Mouse (Mus musculus) forebrain, embryonic 12.5 days (tissue): ENCODE data around the gene Taf1b. TPM values are rescaled to one million over a fixed set of nuclear protein-coding genes. Genes with fewer than 3 reads are reported as not detected.

Source experiments
- ATAC-seq: fragments of 200-750 bp; cut with Nextera tagmentation; 2 replicates; pipeline ENCODE4 v1.8.0; 2017; ENCODE audit warnings: moderate TSS enrichment; ENCODE audit not compliant: low FRiP score
- H3K27ac ChIP-seq: fragments of 300-500 bp; sonication (generic); 2 replicates; pipeline ENCODE4 v1.5.1; 2016; ENCODE audit warnings: mild to moderate bottlenecking
- H3K27me3 ChIP-seq: fragments of 300-500 bp; sonication (generic); 2 replicates; pipeline ENCODE4 v1.6.1; 2016; ENCODE audit warnings: mild to moderate bottlenecking
- H3K36me3 ChIP-seq: fragments of 300-500 bp; sonication (generic); replicated peaks from 2 replicates; pipeline ENCODE4 v1.6.1; 2016; ENCODE audit warnings: mild to moderate bottlenecking
- H3K4me1 ChIP-seq: fragments of 300-500 bp; sonication (generic); 2 replicates; pipeline ENCODE4 v1.6.1; 2016
- H3K4me2 ChIP-seq: fragments of 300-500 bp; sonication (generic); 2 replicates; pipeline ENCODE4 v1.6.1; 2016; ENCODE audit warnings: mild to moderate bottlenecking, moderate library complexity
- H3K4me3 ChIP-seq: fragments of 300-500 bp; sonication (generic); replicated peaks from 2 replicates; pipeline ENCODE4 v1.5.1; 2016; ENCODE audit warnings: mild to moderate bottlenecking
- H3K9ac ChIP-seq: fragments of 300-500 bp; sonication (generic); 2 replicates; pipeline ENCODE4 v1.6.1; 2016; ENCODE audit warnings: mild to moderate bottlenecking
- H3K9me3 ChIP-seq: fragments of 300-500 bp; sonication (generic); 2 replicates; pipeline ENCODE4 v1.6.1; 2016
- WGBS: fragments of 180-500 bp; shearing (Covaris S2); methylation state at CpG from one replicate; pipeline ENCODE4 v1.1.7; 2016; 5-methylcytosine and 5-hydroxymethylcytosine counted together
- polyA plus RNA-seq: library from polyadenylated mRNA; unstranded; fragments of >200 nt; fragmentation: Nextera tagmentation; extraction: Ambion mirVana; gene quantifications from 2 replicates; pipeline ENCODE4 v1.2.1, GENCODE M21; 2016

Gene Taf1b
- polyA plus RNA-seq, 1 experiment from 2014 or later = 34.5 TPM

DNA sequence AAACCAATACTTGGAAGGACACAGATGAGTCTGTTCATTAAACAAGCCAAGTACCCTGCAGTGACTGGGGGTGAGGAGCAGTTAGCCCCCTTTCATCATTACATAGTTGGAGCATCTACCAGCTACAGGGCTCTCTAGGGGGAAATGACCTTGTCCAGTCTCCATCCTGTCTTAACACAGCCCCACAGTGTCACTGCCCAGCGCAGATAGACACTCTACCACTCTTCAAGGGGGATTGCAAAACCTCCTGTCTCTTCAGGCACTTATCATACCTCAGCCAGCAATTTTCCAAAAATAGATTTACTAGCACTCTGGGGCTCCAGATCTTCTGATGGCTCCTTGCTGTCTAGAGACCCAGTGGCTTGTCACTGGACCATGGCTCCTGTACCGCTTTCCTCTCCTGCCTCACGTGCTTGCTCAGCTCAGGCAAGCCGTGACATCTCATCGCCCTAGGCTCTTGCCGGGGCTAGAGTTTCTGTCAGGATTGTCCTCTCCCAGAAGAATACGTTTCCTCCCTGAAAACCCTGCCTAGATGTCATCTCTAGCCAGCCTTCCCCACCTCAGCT is 65.3 kb downstream of the Taf1b start:
- H3K27me3 ChIP-seq = no peaks in the 10 kb centered on the region
- no peak for ATAC-seq
- 90% methylated on average over 7 of the region's 7 CpGs for WGBS

DNA sequence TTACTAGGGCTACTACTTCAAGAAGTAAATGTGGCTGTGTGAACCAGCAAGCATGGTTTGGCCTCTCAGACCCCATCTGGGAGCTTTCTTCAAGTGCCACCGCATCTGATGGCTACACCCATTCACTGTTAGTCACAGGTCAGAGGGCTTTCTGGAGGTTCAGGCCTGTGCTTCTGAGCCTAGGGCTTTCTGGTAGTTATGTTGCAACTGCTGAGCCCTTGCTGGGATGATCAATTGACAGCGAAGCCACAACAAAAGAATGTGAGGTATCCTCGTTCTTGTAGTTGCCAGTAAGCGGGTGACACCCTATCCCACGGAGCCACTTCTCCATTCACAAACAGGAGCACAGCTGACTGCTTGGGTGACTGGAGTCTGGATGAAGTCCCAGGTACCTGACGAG is 67.2 kb downstream of the Taf1b start:
- WGBS = 77% methylated on average over 6 of the region's 6 CpGs
- H3K27me3 ChIP-seq = peaks cover 6% of the 10 kb centered on the region
- no peak overlapping the region for H3K9ac ChIP-seq
- H3K4me2 ChIP-seq = no peak overlapping the region
- no peak for ATAC-seq
- no peaks in the 10 kb centered on the region for H3K36me3 ChIP-seq
- H3K9me3 ChIP-seq = no peaks in the 10 kb centered on the region
- no peak overlapping the region for H3K4me3 ChIP-seq
- H3K4me1 ChIP-seq = no peaks in the 10 kb centered on the region
- no peak overlapping the region for H3K27ac ChIP-seq

More for the DNA sequence above, 65.3 kb downstream of the Taf1b start:
- no peak overlapping the region for H3K4me2 ChIP-seq
- no peak overlapping the region for H3K9ac ChIP-seq
- H3K4me3 ChIP-seq = no peak overlapping the region
- H3K36me3 ChIP-seq = 0 out of 2 replicates have a peak, but pooled peaks cover 6% of the 10 kb centered on the region
- H3K4me1 ChIP-seq = no peaks in the 10 kb centered on the region
- no peak overlapping the region for H3K27ac ChIP-seq
- H3K9me3 ChIP-seq = no peaks in the 10 kb centered on the region

DNA sequence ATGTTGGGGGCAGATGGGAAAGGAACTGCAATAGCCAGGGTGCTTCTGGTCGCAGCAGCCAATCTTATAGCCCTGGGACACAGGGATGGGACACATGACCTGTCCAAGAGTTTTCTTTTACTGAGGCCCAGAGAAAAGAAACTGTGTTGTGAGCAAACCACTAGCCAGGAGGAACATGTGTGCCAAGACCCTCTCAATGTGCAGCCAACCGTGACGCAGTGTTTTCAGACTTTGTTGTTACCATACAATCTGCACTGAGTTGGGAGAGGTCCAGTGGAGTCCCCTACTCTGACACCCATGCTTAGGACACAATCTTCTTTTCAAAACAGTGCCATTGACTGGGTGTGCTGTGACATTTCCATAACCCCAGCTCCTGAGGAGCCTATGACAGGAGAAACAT is 69.4 kb downstream of the Taf1b start:
- H3K4me1 ChIP-seq = peaks cover 7% of the 10 kb centered on the region
- no peaks in the 10 kb centered on the region for H3K36me3 ChIP-seq
- ATAC-seq = no peak
- no peak overlapping the region for H3K4me2 ChIP-seq
- 87% methylated on average over 3 of the region's 3 CpGs for WGBS
- H3K4me3 ChIP-seq = no peak overlapping the region
- no peak overlapping the region for H3K9ac ChIP-seq
- H3K27ac ChIP-seq = no peak overlapping the region
- H3K9me3 ChIP-seq = no peaks in the 10 kb centered on the region
- H3K27me3 ChIP-seq = peaks cover 24% of the 10 kb centered on the region

DNA sequence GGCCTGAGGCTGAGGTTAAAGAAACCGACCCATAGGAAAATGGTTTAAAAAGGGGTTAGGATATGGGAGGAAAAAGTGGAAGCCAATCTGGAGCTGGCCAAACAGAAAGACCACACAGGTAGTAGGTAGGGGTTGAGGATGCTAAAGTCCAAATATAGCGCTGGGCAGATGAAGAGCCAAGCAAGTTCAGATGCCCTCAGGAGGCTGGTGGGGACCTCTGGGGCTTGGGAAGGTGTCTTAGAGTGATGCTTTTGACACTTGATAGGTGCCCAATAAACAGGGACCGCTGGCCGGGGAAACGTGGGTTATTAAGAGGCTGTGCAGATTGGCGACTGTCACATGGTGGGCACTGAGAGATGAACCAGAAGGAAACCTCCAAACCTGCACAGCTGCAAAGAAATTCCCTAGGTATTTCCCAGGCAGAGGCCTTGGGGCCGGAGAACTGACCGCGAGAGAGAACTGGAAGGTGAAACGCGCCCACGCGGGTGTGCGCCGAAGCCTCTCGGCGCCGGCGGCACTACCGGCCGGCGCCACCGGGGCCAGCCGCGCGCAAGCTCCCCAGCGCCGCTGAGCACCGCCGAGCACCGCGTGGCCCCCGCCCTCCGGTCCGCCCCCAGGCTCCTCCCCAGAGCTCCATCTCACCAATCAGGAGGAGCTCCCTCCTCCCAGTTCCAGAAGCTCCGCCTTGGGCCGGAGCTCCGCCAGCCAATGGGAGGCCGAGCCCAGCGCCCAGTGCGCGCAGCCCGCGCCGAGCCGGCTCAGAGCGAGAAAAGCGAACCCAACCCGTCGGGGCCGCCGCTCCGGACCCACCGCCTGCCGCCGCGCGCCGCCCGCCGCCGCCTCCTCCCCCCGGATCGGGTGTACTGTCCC is 73.6 kb downstream of the Taf1b start, which contains the start of gene Grhl1:
Gene Grhl1 (plus strand): TSS at position 761 of the 870 bp plus-strand sequence.
- Histone ChIP-seq H3K27ac (no peak within 1 kb of the TSS), H3K9ac (peak within 1 kb of the TSS; percentile 61), H3K9me3 (no peaks in the 10 kb centered on the region), H3K4me2 (peak within 1 kb of the TSS; percentile 88), H3K4me1 (peaks cover 9% of the 10 kb centered on the region), H3K27me3 (peaks cover 49% of the 10 kb centered on the region), H3K36me3 (no peaks in the 10 kb centered on the region), H3K4me3 (peak within 1 kb of the TSS; percentile 67)
- whole genome bisulfite sequencing = 3% methylated on average over 52 of the region's 64 CpGs
- peak; percentile 100 for ATAC-seq

DNA sequence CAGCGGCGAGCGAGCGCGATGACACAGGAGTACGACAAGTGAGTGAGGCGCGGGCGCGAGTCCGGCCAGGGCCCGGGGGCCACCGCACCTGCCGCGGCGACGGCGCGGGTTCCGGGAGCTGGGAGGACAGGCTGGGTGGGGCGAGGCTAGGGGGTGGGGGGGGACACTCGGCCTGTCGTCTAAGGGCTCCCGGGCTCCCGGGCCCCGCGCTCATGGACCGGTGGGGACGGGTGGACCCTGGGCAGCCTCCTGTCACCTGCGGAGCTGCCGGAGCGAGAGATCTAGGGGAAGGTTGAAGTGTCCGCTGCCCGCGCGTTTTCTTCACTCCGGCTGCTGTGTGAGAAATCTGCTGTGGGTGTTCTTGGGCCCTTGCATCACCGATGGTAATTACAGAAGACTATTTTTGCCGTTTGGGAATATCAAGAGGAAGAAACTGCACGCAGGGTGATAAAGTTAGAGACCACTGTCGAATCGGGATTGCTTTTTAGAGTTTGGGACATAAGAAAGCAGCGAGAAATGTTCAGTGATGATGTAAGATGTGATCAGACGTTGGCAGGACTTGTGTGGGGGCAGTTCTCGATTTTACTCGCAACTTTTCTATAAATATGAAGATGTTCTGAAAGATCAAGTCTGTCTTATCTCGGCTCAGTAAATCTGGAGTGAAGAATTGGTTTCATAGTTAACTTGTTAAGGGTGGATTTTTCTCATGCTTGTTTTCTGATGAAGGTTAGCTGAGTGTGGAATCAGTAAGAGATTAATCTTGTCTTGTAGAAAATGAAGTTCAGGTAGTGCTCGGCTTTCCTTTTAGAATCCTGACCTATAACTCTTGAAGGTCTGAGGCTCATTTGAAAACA is 74.5 kb downstream of the Taf1b start:
- no peak overlapping the region for H3K27ac ChIP-seq
- 5% methylated on average over 48 of the region's 48 CpGs for WGBS
- peak overlapping the region; percentile 67 for H3K4me3 ChIP-seq
- peaks cover 9% of the 10 kb centered on the region for H3K4me1 ChIP-seq
- peak overlapping the region; percentile 61 for H3K9ac ChIP-seq
- peak overlapping the region; percentile 88 for H3K4me2 ChIP-seq
- peak; percentile 75 for ATAC-seq
- peaks cover 49% of the 10 kb centered on the region for H3K27me3 ChIP-seq
- no peaks in the 10 kb centered on the region for H3K36me3 ChIP-seq
- no peaks in the 10 kb centered on the region for H3K9me3 ChIP-seq

DNA sequence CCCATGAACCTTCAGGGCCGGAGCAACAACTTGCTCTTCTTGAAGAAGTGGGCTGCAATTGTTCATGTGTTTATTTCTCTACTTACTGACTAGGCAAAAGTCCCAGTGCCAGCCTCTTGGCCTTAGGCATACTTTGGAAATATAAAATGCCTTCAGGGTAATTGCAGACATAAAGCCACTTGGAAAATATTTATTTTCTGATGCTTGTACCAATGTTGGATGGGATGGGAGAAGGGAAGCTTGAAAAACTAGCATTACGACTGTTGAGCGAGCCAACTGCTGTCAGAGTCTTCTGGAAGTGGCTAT is 75.1 kb downstream of the Taf1b start:
- Histone ChIP-seq H3K4me1 (peaks cover 9% of the 10 kb centered on the region), H3K4me2 (no peak overlapping the region), H3K4me3 (no peak overlapping the region), H3K9ac (no peak overlapping the region), H3K27me3 (peaks cover 49% of the 10 kb centered on the region), H3K36me3 (no peaks in the 10 kb centered on the region), H3K27ac (no peak overlapping the region), H3K9me3 (no peaks in the 10 kb centered on the region)
- WGBS = 56% methylated on average over 3 of the region's 3 CpGs
- ATAC-seq = no peak

DNA sequence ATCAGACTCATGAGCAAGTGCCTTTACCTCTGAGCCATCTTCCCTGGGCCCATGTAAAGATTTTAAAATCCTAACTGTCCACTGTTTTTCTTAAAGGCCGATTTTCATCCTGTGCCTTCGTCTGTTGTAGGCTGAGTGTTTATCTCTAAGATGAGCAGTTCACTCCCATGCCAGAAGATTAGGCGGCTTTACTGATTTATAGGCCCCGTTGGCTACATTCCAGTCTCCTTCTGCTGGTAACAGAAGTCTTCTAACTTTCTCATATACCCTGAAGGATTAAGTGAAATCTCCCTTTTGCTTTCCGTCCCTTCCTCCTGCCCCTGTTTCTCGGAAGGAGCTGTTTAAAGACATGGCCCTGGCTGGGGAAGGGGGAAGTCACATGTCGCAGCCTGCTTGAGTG is 76.7 kb downstream of the Taf1b start:
- no peak for ATAC-seq
- H3K4me1 ChIP-seq = peaks cover 9% of the 10 kb centered on the region

DNA sequence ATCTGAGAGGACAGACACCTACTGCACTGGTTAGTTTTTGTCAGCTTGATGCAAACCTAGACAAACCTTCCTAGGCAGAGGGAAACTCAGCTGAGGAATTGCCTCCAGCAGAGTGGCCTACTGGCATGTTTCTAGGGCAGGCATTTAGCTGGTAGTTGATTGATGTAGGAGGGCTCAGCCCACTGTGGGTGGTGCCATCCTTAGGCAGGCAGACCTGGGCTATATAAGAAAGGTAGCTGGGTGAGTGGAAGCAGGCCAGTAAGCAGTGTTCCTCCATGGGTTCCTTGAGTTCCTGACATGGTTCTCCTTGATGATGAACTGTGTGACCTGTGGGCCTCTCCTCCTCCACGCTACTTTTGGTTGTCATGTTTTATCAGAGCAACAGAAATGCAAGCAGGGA is 82.3 kb downstream of the Taf1b start:
- H3K27ac ChIP-seq = no peak overlapping the region

More for the DNA sequence above, 76.7 kb downstream of the Taf1b start:
- Histone ChIP-seq H3K4me3 (no peak overlapping the region), H3K27ac (no peak overlapping the region), H3K4me2 (no peak overlapping the region), H3K36me3 (no peaks in the 10 kb centered on the region), H3K27me3 (peaks cover 48% of the 10 kb centered on the region), H3K9me3 (no peaks in the 10 kb centered on the region), H3K9ac (no peak overlapping the region)
- WGBS = 59% methylated on average over 7 of the region's 7 CpGs

DNA sequence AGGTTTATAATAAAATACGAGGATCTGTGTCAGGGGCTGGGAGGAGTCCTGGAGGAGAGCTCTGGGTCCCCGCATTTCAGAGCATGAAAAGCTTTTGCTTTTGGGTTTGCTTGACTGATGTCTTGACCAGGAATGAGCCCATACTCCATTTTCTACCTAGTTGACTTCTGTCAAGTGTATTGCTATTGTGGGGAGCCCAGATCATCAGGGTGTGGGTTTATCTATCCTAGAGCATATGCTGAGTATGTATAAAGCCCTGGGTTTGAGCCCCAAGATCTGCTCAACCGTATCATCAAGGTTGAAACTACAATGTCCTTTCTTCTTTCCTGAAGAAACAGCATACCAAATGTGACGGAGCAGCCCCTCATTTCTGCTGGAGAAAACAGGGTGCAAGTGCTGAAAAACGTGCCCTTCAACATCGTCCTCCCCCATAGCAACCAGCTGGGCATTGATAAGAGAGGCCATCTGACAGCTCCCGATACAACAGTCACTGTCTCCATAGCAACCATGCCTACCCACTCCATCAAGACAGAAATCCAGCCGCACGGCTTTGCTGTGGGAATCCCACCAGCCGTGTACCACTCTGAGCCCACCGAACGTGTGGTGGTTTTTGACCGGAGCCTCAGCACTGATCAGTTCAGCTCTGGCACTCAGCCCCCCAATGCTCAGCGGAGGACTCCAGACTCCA is 83.0 kb downstream of the Taf1b start:
- Histone ChIP-seq H3K27me3 (no peaks in the 10 kb centered on the region), H3K9ac (no peak overlapping the region), H3K4me1 (no peaks in the 10 kb centered on the region), H3K4me3 (no peak overlapping the region), H3K27ac (no peak overlapping the region), H3K36me3 (no peaks in the 10 kb centered on the region), H3K9me3 (no peaks in the 10 kb centered on the region), H3K4me2 (no peak overlapping the region)
- 75% methylated on average over 14 of the region's 14 CpGs for WGBS
- no peak for ATAC-seq

More for the DNA sequence above, 82.3 kb downstream of the Taf1b start:
- no peak overlapping the region for H3K4me3 ChIP-seq
- no peaks in the 10 kb centered on the region for H3K4me1 ChIP-seq
- no peaks in the 10 kb centered on the region for H3K27me3 ChIP-seq
- H3K9ac ChIP-seq = no peak overlapping the region
- 88% methylated on average over 1 of the region's 1 CpGs for WGBS
- H3K9me3 ChIP-seq = no peaks in the 10 kb centered on the region
- H3K36me3 ChIP-seq = no peaks in the 10 kb centered on the region
- H3K4me2 ChIP-seq = no peak overlapping the region
- no peak for ATAC-seq

DNA sequence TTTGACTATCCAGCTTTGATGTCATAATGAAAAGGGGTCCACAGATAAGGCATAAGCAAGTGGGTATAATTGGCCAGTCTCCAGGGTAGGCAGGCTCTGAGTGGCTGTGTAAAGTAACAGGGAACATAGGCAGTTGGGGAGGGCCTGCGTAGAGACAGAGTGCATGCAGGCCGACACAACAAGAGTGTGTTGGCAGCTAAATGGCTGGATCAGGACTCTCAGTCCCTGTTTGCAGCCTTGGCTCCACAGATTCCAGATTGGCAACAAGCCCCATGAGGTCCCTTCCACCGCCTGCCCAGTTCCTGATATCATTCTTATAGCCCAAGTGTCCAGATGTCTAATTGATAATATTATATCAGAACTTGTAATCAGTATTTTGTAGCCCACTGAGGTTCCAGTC is 85.5 kb downstream of the Taf1b start:
- Histone ChIP-seq H3K4me1 (no peaks in the 10 kb centered on the region), H3K4me3 (no peak overlapping the region), H3K27me3 (no peaks in the 10 kb centered on the region), H3K9ac (no peak overlapping the region), H3K4me2 (no peak overlapping the region), H3K36me3 (no peaks in the 10 kb centered on the region), H3K9me3 (no peaks in the 10 kb centered on the region), H3K27ac (no peak overlapping the region)
- WGBS = 92% methylated on average over 3 of the region's 3 CpGs
- no peak for ATAC-seq

DNA sequence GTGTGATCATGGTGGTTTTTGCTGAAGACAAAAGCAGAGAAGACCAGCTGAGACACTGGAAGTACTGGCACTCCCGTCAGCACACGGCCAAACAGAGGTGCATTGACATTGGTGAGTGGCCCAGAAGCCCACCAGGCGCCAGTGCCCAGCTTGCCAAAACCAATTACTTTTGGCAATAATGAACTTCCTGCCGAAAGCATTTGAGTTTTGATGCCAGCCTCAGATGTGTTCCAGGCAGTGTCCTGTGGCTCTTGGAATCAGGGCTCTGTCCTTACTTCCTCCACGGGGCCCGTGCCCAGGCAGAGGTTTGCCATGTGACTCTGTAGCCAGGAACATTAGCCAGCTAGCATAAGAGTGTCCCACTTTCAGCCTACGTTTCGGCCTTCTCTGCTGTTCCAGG is 86.7 kb downstream of the Taf1b start:
- H3K4me1 ChIP-seq = no peaks in the 10 kb centered on the region
- 91% methylated on average over 8 of the region's 8 CpGs for WGBS
- H3K27me3 ChIP-seq = no peaks in the 10 kb centered on the region
- H3K9ac ChIP-seq = no peak overlapping the region
- no peak overlapping the region for H3K4me3 ChIP-seq
- no peak overlapping the region for H3K27ac ChIP-seq
- no peaks in the 10 kb centered on the region for H3K36me3 ChIP-seq
- H3K9me3 ChIP-seq = no peaks in the 10 kb centered on the region
- H3K4me2 ChIP-seq = no peak overlapping the region
- no peak for ATAC-seq

DNA sequence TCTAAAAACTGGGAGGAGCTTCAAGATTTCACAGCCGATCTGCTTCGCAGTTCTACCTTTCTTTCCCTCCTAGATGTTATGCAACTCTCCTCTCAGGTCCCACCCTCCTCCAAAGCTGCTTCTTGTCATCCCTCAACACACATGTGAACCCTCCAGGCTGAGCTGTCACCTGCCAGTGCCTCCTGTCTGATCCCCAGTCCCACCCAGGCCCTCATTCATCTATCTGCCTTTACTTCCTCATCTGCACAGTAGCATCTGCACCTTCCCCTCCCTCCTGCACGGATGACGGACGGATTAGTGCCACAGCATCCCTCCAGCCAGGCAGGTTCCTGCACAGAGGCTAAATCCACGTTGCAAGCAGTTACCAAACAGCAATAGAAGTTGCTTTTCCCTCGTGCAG is 88.0 kb downstream of the Taf1b start:
- no peak overlapping the region for H3K4me3 ChIP-seq
- 72% methylated on average over 7 of the region's 7 CpGs for WGBS
- ATAC-seq = no peak
- no peak overlapping the region for H3K4me2 ChIP-seq
- H3K27me3 ChIP-seq = no peaks in the 10 kb centered on the region
- H3K27ac ChIP-seq = no peak overlapping the region
- H3K9ac ChIP-seq = no peak overlapping the region
- no peaks in the 10 kb centered on the region for H3K36me3 ChIP-seq
- no peaks in the 10 kb centered on the region for H3K9me3 ChIP-seq
- H3K4me1 ChIP-seq = no peaks in the 10 kb centered on the region
